Mouse (Mus musculus) lung, postnatal 0 days (tissue): ENCODE measurements at regions not wholly inside any gene's neighbourhood (a gene's known extent, or its start where the extent isn't known, plus 50 kb on each side); places are given as distances from the start of the nearest gene placed in this dataset.

Experiments
- CTCF ChIP-seq: IDR thresholded peaks from 2 replicates; pipeline ENCODE4 v1.5.1; 2016; ENCODE audit warnings: antibody characterized with exemption, mild to moderate bottlenecking
- EP300 ChIP-seq: IDR thresholded peaks from 2 replicates; pipeline ENCODE4 v1.6.1; 2016; ENCODE audit warnings: antibody characterized with exemption, mild to moderate bottlenecking, control low read depth

DNA sequence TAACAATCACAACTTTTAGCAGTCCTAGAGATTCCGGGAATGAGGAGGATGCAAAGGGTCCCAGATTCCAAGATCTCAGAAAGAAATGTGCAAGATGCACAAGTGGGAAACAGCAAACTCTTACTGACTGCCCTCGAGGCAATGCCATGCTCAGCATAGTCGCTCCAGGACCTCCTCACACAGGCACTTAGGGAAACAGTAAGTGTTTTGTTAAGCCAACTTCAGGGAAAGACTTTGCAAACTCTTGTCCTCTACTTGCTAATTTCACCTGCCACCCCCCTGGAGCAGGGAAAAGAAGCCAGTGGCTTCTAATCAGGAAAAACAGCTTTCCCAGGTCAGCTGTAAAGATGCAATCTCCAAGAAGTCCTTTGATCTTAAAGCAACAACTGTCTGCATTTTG lies 361.4 kb upstream of the Tenm4 start:
- TF ChIP-seq CTCF (no peak), EP300 (no peak)
